Mouse (Mus musculus) testis, adult 10 weeks (tissue): ENCODE measurements around the gene Kif2a. TPM values are rescaled to one million over a fixed set of nuclear protein-coding genes. Genes with fewer than 3 reads are reported as not detected.

Experiments
- polyA plus RNA-seq: library from polyadenylated mRNA; stranded (reverse); fragments of 350-450 nt; fragmentation: Illumina TruSeq; extraction: RNeasy Lipid Tissue Mini Kit (QIAGEN cat#74804); gene quantifications from one replicate; pipeline ENCODE4 v1.2.3, GENCODE M21; 2014; ENCODE audit warnings: low read depth, low replicate concordance

Kif2a gene
- 491 TPM for polyA plus RNA-seq

GRCm38 (mm10) chr13:107021461-107022265 lies at the start of gene Kif2a:
TSS of gene Kif2a (minus strand) at chr13:107022126.

GRCm38 (mm10) chr13:106946594-106947540 lies 75.1 kb downstream of the Kif2a start, which contains the start of gene Dimt1:
TSS of gene Dimt1 (plus strand) at chr13:106947127.

GRCm38 (mm10) chr13:106936256-106937137 lies 85.4 kb downstream of the Kif2a start, which contains the start of gene Ipo11:
TSS of gene Ipo11 (minus strand) at chr13:106936958.

Other genes with a start within 250 kb of the Kif2a start
- 50.0 TPM for gene Ipo11, start 85.2 kb downstream of the Kif2a start, polyA plus RNA-seq
- gene Dimt1, start 75.0 kb downstream of the Kif2a start, polyA plus RNA-seq: 17.2 TPM